Mouse (Mus musculus): Measurements from ENCODE around the gene Ttc27.

DNA sequence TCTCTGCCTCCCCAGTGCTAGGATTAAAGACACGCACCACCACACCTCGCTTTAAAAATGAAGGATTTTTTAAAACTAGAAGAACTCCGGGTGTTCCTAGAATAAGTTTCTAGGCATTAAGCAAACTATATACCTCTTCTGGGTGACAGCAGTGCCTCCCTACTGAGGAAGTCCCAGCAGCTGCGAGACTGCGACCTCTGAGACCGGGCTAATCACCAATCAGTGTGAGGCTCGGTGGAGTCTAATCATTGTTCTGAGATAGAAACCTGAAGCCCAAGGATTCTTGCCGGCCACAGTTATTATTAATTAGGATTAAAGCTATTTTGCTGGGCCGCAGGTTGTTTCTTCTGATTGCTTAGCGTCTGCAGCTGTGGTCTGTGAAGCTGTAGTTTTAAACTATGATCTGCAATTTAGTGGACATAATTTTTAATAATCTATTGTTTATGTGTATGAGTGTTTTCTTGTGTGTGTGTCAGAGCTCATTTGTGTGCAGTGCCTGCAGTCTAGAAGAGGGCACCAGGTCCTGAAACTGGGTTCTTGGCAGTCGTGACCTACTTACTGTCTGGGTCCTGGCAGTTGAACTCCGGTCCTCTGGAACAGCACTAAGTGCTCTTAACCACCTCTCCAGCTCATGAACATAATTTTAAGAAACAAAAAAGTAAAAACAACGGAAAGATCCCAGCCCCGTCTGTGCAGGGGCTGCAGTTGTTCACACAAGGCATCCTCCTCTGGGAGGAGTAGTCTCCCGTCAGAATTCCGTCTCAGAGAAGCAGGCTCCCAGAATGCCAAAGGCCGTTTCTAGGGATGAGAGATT, 142.9 kb downstream of the Ttc27 start:
- TF ChIP-seq POLR2A (IDR thresholded peaks at IDR 0.05; ENCODE audit: extremely low read depth, insufficient read depth, low read length) (no peak), CTCF (IDR thresholded peaks at IDR 0.05; ENCODE audit: extremely low read depth, insufficient read depth, low read length) (no peak)
